Mouse (Mus musculus) midbrain, postnatal 0 days (tissue): Measurements from ENCODE around the gene Otud7b. TPM values are rescaled to one million over a fixed set of nuclear protein-coding genes. Genes with fewer than 3 reads are reported as not detected.

Experiments
- ATAC-seq: fragments of 200-750 bp; cut with Nextera tagmentation; 2 replicates; pipeline ENCODE4 v1.8.0; 2017; ENCODE audit warnings: moderate number of reproducible peaks, mild to moderate bottlenecking, moderate TSS enrichment, moderate library complexity; ENCODE audit not compliant: low FRiP score
- DNase-seq: peaks from one replicate; pipeline ENCODE4 v3.0.0-alpha.2; 2015; ENCODE audit warnings: low spot score
- H3K27ac ChIP-seq: fragments of 300-500 bp; sonication (generic); 2 replicates; pipeline ENCODE4 v1.5.1; 2014; ENCODE audit warnings: low read depth, mild to moderate bottlenecking, low read length, mixed read lengths
- H3K27me3 ChIP-seq: fragments of 300-500 bp; sonication (generic); 2 replicates; pipeline ENCODE4 v1.6.1; 2014; ENCODE audit warnings: low read length, control low read depth, mixed read lengths; ENCODE audit not compliant: insufficient read depth
- H3K36me3 ChIP-seq: fragments of 300-500 bp; sonication (generic); 2 replicates; pipeline ENCODE4 v1.6.1; 2014; ENCODE audit warnings: low read length, control low read depth, mixed read lengths; ENCODE audit not compliant: insufficient read depth
- H3K4me1 ChIP-seq: fragments of 300-500 bp; sonication (generic); 2 replicates; pipeline ENCODE4 v1.6.1; 2014; ENCODE audit warnings: mild to moderate bottlenecking, control low read depth, antibody characterized with exemption, low read length, mixed read lengths; ENCODE audit not compliant: insufficient read depth
- H3K4me2 ChIP-seq: fragments of 300-500 bp; sonication (generic); 2 replicates; pipeline ENCODE4 v1.6.1; 2014; ENCODE audit warnings: low read depth, mild to moderate bottlenecking, low read length, mixed read lengths; ENCODE audit not compliant: poor library complexity, severe bottlenecking
- H3K4me3 ChIP-seq: fragments of 300-500 bp; sonication (generic); 2 replicates; pipeline ENCODE4 v1.5.1; 2014; ENCODE audit warnings: low read depth, mild to moderate bottlenecking, low read length, moderate library complexity
- H3K9ac ChIP-seq: fragments of 300-500 bp; sonication (generic); replicated peaks from 2 replicates; pipeline ENCODE4 v1.6.1; 2014; ENCODE audit warnings: mild to moderate bottlenecking, low read length, moderate library complexity, mixed read lengths; ENCODE audit not compliant: poor library complexity, severe bottlenecking
- H3K9me3 ChIP-seq: fragments of 300-500 bp; sonication (generic); 2 replicates; pipeline ENCODE4 v1.6.1; 2016; ENCODE audit warnings: low read length, control low read depth
- CTCF ChIP-seq: IDR thresholded peaks from 2 replicates; pipeline ENCODE4 v1.5.1; 2016; ENCODE audit warnings: antibody characterized with exemption, mild to moderate bottlenecking
- WGBS: fragments of 180-500 bp; shearing (Covaris S2); extraction: QIAGEN DNeasy Blood & Tissue Kit; methylation state at CpG from one replicate; pipeline ENCODE4 v1.1.7; 2014; 5-methylcytosine and 5-hydroxymethylcytosine counted together
- polyA plus RNA-seq: library from polyadenylated mRNA; unstranded; fragments of >200 nt; fragmentation: Nextera tagmentation; extraction: Ambion mirVana; gene quantifications from 2 replicates; pipeline ENCODE4 v1.2.1, GENCODE M21; 2015
- total RNA-seq: library from RNA; depleted of rRNA; stranded (reverse); fragments of >200 nt; gene quantifications from 2 replicates; pipeline ENCODE4 v1.2.3, GENCODE M21; 2014

The Otud7b gene
- total and polyA plus RNA-seq, 2 experiments from 2014 or later, result 7.5 to 14.3 TPM

DNA sequence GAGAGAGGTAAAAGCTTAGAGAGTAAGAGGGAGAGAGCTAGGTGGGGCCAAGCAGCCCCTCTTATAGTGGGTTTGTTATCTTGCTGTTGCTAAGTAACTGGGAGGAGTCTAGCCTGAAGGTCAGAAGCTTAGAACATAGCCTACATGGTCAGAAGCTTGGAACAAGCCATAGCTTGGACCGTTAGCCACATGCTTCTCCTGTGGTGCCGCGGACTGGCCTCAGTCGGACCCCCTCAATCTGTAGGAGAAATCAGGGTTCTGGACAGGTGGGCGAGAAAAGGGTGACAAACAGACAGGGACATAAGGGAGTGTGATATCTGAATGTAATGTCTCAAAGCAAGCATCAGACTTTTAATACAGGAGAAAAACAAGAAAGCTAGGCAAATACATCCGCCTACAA, 35.3 kb upstream of the Otud7b start:
- Histone ChIP-seq H3K9ac (no peak overlapping the region), H3K36me3 (no peaks in the 10 kb centered on the region), H3K27me3 (no peaks in the 10 kb centered on the region), H3K4me1 (no peaks in the 10 kb centered on the region), H3K27ac (no peak overlapping the region), H3K4me2 (no peak overlapping the region), H3K9me3 (no peaks in the 10 kb centered on the region), H3K4me3 (no peak overlapping the region)
- 95% methylated on average over 6 of the region's 6 CpGs for WGBS
- ATAC-seq (no peak), DNase-seq (no peak)
- TF ChIP-seq CTCF, result no peak

DNA sequence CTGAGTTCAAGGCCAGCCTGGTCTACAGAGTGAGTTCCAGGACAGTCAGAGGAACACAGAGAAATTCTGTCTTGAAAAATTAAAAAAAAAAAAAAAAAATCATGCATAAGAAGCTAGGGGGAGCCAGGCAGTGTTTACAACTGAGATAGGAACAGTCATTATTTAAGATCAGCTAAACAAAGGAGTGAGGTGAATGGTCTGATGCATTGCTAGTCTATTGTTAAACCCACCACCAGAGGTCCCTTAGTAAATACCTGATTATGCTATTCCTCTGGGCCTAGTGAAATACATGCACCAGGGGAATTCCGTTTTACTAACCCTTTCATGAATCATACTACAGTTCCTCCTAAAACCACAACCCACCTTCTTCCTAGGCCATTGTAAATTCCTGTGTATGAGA, 34.8 kb upstream of the Otud7b start:
- 58% methylated on average over 1 of the region's 1 CpGs for WGBS
- Histone ChIP-seq H3K9me3 (no peaks in the 10 kb centered on the region), H3K9ac (no peak overlapping the region), H3K27ac (no peak overlapping the region), H3K36me3 (no peaks in the 10 kb centered on the region), H3K4me2 (no peak overlapping the region), H3K27me3 (no peaks in the 10 kb centered on the region), H3K4me1 (no peaks in the 10 kb centered on the region), H3K4me3 (no peak overlapping the region)
- peak; percentile 37 for TF ChIP-seq CTCF
- ATAC-seq, result no peak
- DNase-seq, result no peak

DNA sequence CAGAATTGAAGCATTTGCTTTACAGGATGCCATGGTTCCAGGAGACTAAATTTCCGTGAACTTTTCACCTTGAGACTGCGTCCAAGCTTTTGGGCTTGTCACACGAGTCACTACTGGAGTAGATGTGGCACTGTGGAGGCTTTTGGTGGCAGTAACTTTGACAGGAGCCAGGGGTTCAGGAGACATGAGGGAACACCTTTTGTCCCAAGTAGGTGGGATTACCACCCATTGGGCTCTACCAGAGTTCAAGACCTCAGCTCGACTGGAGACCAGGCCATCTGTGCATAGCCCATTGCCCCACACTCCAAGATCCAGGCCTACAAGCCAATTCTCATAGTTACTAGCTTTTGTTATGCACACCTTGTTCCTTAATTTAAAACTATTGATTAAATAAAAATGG, 34.1 kb upstream of the Otud7b start:
- ATAC-seq, result no peak
- TF ChIP-seq CTCF, result no peak
- no peaks in the 10 kb centered on the region for H3K9me3 ChIP-seq
- no peak for DNase-seq
- H3K27ac ChIP-seq, result no peak overlapping the region
- no peak overlapping the region for H3K4me3 ChIP-seq
- H3K4me1 ChIP-seq, result no peaks in the 10 kb centered on the region
- H3K9ac ChIP-seq, result no peak overlapping the region
- H3K4me2 ChIP-seq, result no peak overlapping the region
- WGBS, result 78% methylated on average over 4 of the region's 4 CpGs
- no peaks in the 10 kb centered on the region for H3K36me3 ChIP-seq
- no peaks in the 10 kb centered on the region for H3K27me3 ChIP-seq

DNA sequence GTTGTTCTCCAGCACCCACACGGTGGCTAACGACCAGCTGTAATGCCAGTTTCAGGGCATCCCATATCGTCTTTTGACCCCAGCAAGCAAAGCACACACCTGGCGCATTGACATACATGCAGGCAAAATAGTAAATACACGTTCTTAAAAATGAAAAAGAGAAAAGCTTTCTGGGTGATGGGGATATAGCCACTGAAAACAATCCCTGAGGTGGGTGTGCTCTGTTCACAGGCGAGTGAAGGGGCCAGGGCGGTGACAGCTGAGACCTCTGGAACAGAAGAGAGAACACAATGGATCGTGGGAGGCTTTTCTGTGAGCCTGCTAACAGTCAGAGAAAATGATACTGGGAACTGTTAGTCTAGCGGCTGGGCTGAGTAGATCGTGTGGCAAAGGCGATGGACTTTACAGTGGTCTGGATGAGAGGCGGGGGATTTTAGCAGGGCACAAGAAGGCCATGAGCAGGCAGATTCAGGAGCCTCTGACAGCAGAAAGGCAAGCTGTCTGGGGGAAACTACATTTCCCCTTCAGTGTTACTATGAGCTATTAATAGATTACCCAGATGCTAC, 31.3 kb upstream of the Otud7b start:
- H3K27me3 ChIP-seq, result no peaks in the 10 kb centered on the region
- H3K4me1 ChIP-seq, result no peaks in the 10 kb centered on the region
- 67% methylated on average over 12 of the region's 12 CpGs for WGBS
- H3K27ac ChIP-seq, result no peak overlapping the region
- no peaks in the 10 kb centered on the region for H3K9me3 ChIP-seq
- no peak overlapping the region for H3K9ac ChIP-seq
- H3K4me2 ChIP-seq, result no peak overlapping the region
- ATAC-seq (no peak), DNase-seq (no peak)
- no peak overlapping the region for H3K4me3 ChIP-seq
- H3K36me3 ChIP-seq, result no peaks in the 10 kb centered on the region
- TF ChIP-seq CTCF, result no peak

DNA sequence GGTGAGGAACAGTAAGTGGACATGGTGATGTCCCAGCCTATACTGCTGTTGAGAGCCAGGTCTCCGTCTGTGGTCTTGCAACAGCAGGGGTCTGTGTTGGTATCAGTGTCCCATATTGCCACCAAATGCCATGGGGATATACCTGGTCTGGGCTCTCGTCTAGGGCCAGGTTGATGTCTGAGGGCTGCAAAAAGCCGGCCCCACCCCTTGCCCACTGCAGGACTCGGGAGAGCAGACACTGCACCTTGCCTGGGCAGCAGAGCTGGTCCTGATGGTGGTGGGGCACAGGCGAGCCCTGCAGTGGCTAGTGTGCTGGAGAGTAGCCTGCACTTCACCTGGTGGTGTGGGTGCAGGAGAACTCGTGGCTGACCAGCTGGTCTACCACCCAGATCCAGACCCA, 26.3 kb upstream of the Otud7b start:
- Histone ChIP-seq H3K4me1 (no peaks in the 10 kb centered on the region), H3K36me3 (no peaks in the 10 kb centered on the region), H3K4me3 (no peak overlapping the region), H3K27me3 (no peaks in the 10 kb centered on the region), H3K9me3 (no peaks in the 10 kb centered on the region), H3K9ac (no peak overlapping the region), H3K4me2 (no peak overlapping the region), H3K27ac (no peak overlapping the region)
- TF ChIP-seq CTCF, result no peak
- ATAC-seq, result no peak
- WGBS, result 75% methylated on average over 6 of the region's 6 CpGs
- DNase-seq, result no peak

DNA sequence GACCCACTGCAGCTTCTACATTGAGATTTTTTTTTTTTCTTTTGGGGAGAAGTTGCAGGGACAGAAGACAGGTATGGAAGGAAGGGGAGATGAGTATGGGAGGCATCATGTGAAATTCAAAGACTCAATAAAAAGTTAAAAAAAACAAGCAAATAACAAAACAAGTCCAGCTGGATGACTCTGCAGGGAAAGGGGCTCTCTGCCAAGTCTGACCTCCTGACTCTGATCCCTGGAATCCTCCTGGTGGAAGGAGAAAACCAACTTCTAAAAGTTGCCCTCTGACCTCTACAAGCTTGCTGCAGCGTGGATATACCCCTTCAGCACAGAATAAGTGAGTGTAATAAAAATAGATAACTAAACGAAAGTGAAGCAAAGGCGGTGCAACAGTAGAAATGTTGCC, 25.6 kb upstream of the Otud7b start:
- H3K27me3 ChIP-seq, result no peaks in the 10 kb centered on the region
- H3K36me3 ChIP-seq, result no peaks in the 10 kb centered on the region
- H3K4me2 ChIP-seq, result no peak overlapping the region
- H3K4me1 ChIP-seq, result no peaks in the 10 kb centered on the region
- H3K9me3 ChIP-seq, result no peaks in the 10 kb centered on the region
- H3K27ac ChIP-seq, result no peak overlapping the region
- no peak overlapping the region for H3K9ac ChIP-seq
- no peak for ATAC-seq
- WGBS, result 72% methylated on average over 3 of the region's 3 CpGs
- no peak overlapping the region for H3K4me3 ChIP-seq
- TF ChIP-seq CTCF, result no peak
- no peak for DNase-seq
